Mouse (Mus musculus) adrenal gland, postnatal 14 days (tissue): ENCODE data around the gene Gm5431. TPM values are rescaled to one million over a fixed set of nuclear protein-coding genes. Genes with fewer than 3 reads are reported as not detected.
"Not testable (repeated sequence)": the region's sequence is repeated elsewhere in the genome, so short reads cannot be mapped to it uniquely, and the experiment has no call there.

ENCODE experiments used
- DNase-seq: peaks from one replicate; pipeline ENCODE4 v3.0.0; 2021; ENCODE audit warnings: mixed read lengths
- total RNA-seq: library from RNA; stranded (reverse); gene quantifications from 2 replicates; pipeline ENCODE4 v1.2.3, GENCODE M21; 2021

Gm5431 gene
- total RNA-seq, 1 experiment from 2014 or later, result 0.96 TPM

GRCm38 (mm10) chr11:48871201-48871772, 30.7 kb downstream of the Gm5431 start, which contains the start of gene Irgm1:
Irgm1 (minus strand) TSS chr11:48871683.
- peak; percentile 87 for DNase-seq

GRCm38 (mm10) chr11:48870781-48871180, 31.2 kb downstream of the Gm5431 start:
- DNase-seq, result no peak

GRCm38 (mm10) chr11:48869380-48870110, 32.5 kb downstream of the Gm5431 start:
- peak; percentile 32 for DNase-seq

GRCm38 (mm10) chr11:48866481-48866880, 35.5 kb downstream of the Gm5431 start:
- DNase-seq, result no peak

- no peak for DNase-seq
These were observed 38.2 kb downstream of the Gm5431 start for GRCm38 (mm10) chr11:48863808-48864207.

- DNase-seq, result no peak
These were observed 39.2 kb downstream of the Gm5431 start for GRCm38 (mm10) chr11:48862784-48863319.

GRCm38 (mm10) chr11:48859014-48859413, 43.0 kb downstream of the Gm5431 start:
- peak; percentile 69 for DNase-seq

- peak; percentile 87 for DNase-seq
These were observed 48.4 kb downstream of the Gm5431 start for GRCm38 (mm10) chr11:48853474-48854180.

GRCm38 (mm10) chr11:48852624-48853473, 49.2 kb downstream of the Gm5431 start:
- DNase-seq, result no peak

GRCm38 (mm10) chr11:48852190-48852589, 49.8 kb downstream of the Gm5431 start:
- peak; percentile 34 for DNase-seq

- DNase-seq, result no peak
These were observed 50.6 kb downstream of the Gm5431 start for GRCm38 (mm10) chr11:48851270-48851995.

GRCm38 (mm10) chr11:48850240-48850639, 51.8 kb downstream of the Gm5431 start:
- DNase-seq, result no peak

- no peak for DNase-seq
These were observed 55.1 kb downstream of the Gm5431 start for GRCm38 (mm10) chr11:48846881-48847280.

- not testable (repeated sequence) for DNase-seq
These were observed 55.7 kb downstream of the Gm5431 start for GRCm38 (mm10) chr11:48846362-48846761.

GRCm38 (mm10) chr11:48845244-48845815, 56.7 kb downstream of the Gm5431 start:
- no peak for DNase-seq

GRCm38 (mm10) chr11:48844309-48844708, 57.7 kb downstream of the Gm5431 start:
- peak; percentile 40 for DNase-seq

- DNase-seq, result no peak
These were observed 58.8 kb downstream of the Gm5431 start for GRCm38 (mm10) chr11:48843202-48843601.

GRCm38 (mm10) chr11:48842378-48842792, 59.6 kb downstream of the Gm5431 start:
- no peak for DNase-seq

GRCm38 (mm10) chr11:48841213-48841612, 60.8 kb downstream of the Gm5431 start:
- DNase-seq, result no peak

GRCm38 (mm10) chr11:48840805-48841204, 61.2 kb downstream of the Gm5431 start:
- DNase-seq, result no peak
